Mouse (Mus musculus) ES-E14 (cell line): ENCODE measurements around the gene Cfap61.

ENCODE experiments used
- MAFK ChIP-seq: IDR thresholded peaks from 2 replicates; pipeline ENCODE4 v1.6.1; 2014; ENCODE audit warnings: mild to moderate bottlenecking, low read depth, low read length, inconsistent platforms; ENCODE audit not compliant: insufficient read depth
- ZNF384 ChIP-seq: IDR thresholded peaks from 2 replicates; pipeline ENCODE4 v1.6.1; 2012; ENCODE audit warnings: low read depth, low read length, inconsistent platforms

DNA sequence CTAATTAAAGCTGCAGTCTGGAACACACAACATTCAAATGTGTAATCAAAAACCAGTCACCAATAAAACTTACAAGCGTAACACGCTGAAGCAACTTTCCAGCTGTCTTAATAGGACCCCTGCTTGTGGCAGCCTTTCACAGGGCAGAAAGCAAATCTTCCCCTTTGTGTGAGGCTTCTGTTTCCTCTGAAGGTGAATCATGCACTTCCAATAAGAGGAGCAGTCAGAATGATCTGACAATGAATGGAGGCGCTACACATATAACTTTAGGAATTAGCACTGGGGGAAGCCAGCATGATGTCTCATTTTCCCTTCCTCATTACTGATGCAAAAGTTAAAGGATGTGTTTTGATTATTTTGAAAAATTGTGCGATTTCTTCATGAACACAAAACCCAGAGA is 326.6 kb downstream of the Cfap61 start:
- TF ChIP-seq MAFK (no peak), ZNF384 (no peak)
